Mouse (Mus musculus): ENCODE measurements around the gene Edn1. TPM values are rescaled to one million over a fixed set of nuclear protein-coding genes. Genes with fewer than 3 reads are reported as not detected.

The Edn1 gene
- polyA plus RNA-seq, 1 experiment from 2014 or later = 152 TPM

DNA sequence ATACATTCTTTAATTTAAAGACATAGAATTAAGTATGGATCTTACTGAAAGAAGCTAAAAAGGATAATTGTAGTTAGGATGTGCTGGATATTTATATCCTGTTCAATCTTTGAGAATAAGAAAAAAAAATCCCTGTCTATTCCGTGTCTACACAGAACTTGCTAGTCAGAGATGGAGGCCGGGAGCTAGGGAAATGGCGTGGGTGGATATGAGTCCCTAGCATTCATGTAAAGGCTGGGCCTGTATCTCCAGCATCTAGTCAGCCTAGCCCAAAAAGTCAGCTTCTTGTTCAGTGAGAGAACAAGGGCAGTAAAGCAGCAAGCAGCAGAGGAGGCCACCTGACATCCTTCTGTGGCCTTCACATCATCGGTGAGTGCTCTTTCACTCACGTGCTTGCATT, 8.7 kb upstream of the Edn1 start:
- CTCF ChIA-PET = no interaction called here
- no peak for TF ChIP-seq CTCF (IDR thresholded peaks at IDR 0.05)
- POLR2A ChIA-PET = no interaction called here
- in situ Hi-C loops (cut with MboI; ENCODE audit: low pct_unique_long_range_greater_than_20kb) = loop anchor here (25.0 kb wide), 1 partner anchor 520 kb away; no protein-coding TSS in a partner anchor
- H3K27me3 ChIP-seq = no peaks in the 10 kb centered on the region
- DNase-seq (ENCODE audit: low read depth, low spot score) (no peak), ATAC-seq (no peak)

DNA sequence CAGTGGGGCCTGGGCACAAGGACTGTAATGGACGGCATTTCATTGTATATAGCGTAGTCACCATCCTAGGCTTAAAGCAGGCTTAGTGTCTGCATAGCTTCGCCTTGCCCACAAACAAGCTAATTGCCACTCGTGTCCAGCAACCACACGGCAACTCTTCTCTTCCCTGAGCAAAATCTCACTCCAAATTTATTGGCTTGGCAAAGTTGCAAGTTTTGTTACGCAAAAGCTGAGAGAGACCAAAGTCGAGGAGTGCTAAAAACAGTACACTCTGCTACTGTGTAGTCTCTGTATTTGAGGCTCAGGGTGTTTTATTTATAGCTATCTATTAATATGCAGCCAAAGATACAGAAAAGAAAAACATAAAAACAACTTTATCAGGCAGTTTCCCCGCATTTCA, 3.0 kb upstream of the Edn1 start:
- DNase-seq (ENCODE audit: low read depth, low spot score) (no peak), ATAC-seq (no peak)
- ChIA-PET CTCF (interaction anchor here (0.6 to 2.8 kb wide), 4 partner anchors 10 to 659 kb away, joined by 3 to 8 read pairs (median 5); no protein-coding TSS in a partner anchor), POLR2A (interaction anchor here (1.1 kb wide), 1 partner anchor 593 kb away, joined by 3 read pairs; no protein-coding TSS in a partner anchor)
- no peaks in the 10 kb centered on the region for H3K27me3 ChIP-seq
- in situ Hi-C loops (cut with MboI; ENCODE audit: low pct_unique_long_range_greater_than_20kb) = loop anchor here (5.0 to 25.0 kb wide), 2 partner anchors 111 to 514 kb away; no protein-coding TSS in a partner anchor
- TF ChIP-seq CTCF (IDR thresholded peaks at IDR 0.05) = no peak

DNA sequence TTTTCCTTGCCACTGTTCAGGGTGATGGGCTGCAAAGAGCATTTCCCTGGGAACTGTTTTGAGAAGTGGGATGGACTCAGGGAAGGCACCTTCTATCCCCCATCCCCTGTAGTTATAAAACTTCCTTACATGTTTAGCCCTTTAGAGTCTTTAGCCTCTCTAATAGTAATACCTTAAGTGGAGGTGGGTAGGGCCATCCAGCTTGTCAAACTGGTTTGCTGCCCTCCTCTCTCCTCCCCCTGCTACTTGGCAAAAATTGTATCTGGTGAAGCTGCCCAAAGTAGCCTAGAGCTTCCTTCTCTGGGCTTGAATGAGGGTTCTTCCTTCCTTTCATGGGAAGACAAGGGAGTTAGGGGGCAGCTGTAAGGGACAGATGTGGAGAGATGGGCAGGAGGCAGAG, 2.5 kb upstream of the Edn1 start:
- ChIA-PET CTCF (interaction anchor here (0.6 to 2.8 kb wide), 4 partner anchors 11 to 128 kb away, joined by 3 to 8 read pairs (median 5); no protein-coding TSS in a partner anchor), POLR2A (interaction anchor here (1.1 kb wide), 1 partner anchor 594 kb away, joined by 3 read pairs; no protein-coding TSS in a partner anchor)
- H3K27me3 ChIP-seq = no peaks in the 10 kb centered on the region
- no peak for ATAC-seq
- in situ Hi-C loops (cut with MboI; ENCODE audit: low pct_unique_long_range_greater_than_20kb) = loop anchor here (5.0 to 25.0 kb wide), 2 partner anchors 111 to 514 kb away; no protein-coding TSS in a partner anchor
- DNase-seq (ENCODE audit: low read depth, low spot score) = no peak
- no peak for TF ChIP-seq CTCF (IDR thresholded peaks at IDR 0.05)

DNA sequence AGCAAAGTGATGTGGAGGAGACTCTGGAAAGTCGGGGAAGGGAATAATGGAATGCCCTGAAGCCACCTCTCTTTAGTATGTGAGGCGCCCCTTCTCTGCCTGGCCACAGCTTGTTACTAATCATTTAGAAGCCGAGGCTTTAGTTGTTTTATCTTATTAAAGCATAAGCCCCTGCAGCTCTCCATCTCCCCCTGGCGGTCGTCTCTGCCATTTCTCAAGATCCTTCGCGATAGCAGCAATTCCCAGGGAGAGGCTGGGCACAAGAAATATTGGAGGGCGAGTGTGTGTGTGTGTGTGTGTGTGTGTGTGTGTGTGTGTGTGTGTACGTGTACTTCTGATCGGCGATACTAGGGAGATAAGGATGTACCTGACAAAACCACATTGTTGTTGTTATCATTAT, 709 bp upstream of the Edn1 start:
- TF ChIP-seq CTCF (IDR thresholded peaks at IDR 0.05) = peak; percentile 91
- DNase-seq (ENCODE audit: low read depth, low spot score) (no peak), ATAC-seq (no peak)
- no peaks in the 10 kb centered on the region for H3K27me3 ChIP-seq
- in situ Hi-C loops (cut with MboI; ENCODE audit: low pct_unique_long_range_greater_than_20kb) = loop anchor here (5.0 to 10.0 kb wide), 3 partner anchors 254 to 653 kb away; no protein-coding TSS in a partner anchor
- ChIA-PET CTCF (interaction anchor here (0.8 to 4.8 kb wide), 12 partner anchors 12 to 618 kb away, joined by 3 to 19 read pairs (median 5); no protein-coding TSS in a partner anchor), POLR2A (interaction anchor here (0.8 to 3.0 kb wide), 6 partner anchors 46 to 1306 kb away, joined by 5 to 12 read pairs (median 6); no protein-coding TSS in a partner anchor)

DNA sequence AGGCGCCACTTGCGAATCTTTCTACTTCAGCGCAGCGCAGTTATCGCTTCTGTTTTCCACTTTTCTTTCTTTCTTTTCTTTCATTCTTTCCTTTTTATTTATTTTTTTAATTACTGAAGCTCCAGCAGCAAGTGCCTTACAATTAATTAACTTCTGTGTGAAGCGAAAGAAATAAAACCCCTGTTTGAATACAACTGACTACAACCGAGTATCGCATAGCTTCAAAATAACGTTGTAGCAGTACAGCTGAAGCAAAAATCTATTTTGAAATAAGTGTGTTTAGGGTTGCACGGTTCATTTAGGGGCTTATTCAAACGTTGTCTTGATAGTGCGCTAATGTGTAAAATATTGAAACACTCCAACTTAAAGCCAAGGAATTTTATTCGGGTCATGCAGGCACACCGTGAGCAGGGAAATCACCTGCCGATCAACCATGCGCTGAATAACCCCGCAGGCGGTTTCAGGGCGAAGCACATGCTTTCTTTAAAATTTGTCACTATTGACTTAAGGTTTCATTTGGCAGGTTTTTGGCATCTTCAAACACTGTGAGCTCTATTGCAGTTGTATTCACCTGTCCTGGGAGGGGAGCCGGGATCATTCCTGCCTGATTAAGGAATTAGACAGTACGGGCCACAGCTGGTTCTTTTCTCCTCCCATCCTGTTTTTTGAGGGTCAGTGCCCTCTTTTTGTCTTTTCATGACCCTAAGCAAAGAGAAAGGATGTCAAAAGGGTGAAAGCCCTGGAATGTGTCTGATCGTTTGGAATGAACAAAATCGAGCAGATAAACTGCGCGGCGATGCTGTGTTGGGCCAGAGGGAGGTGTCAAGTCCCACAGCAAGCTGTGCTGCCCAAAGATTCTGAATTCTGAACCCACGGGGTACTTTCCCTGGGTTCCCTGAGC, 935 bp downstream of the Edn1 start:
- in situ Hi-C loops (cut with MboI; ENCODE audit: low pct_unique_long_range_greater_than_20kb) = loop anchor here (5.0 to 10.0 kb wide), 3 partner anchors 253 to 655 kb away; no protein-coding TSS in a partner anchor
- CTCF ChIA-PET = interaction anchor here (0.9 to 4.8 kb wide), 8 partner anchors 17 to 288 kb away, joined by 3 to 19 read pairs (median 4); no protein-coding TSS in a partner anchor
- POLR2A ChIA-PET = interaction anchor here (0.7 to 3.1 kb wide), 27 partner anchors 8 to 658 kb away, joined by 3 to 15 read pairs (median 4); no protein-coding TSS in a partner anchor
- peak; percentile 79 for TF ChIP-seq CTCF (IDR thresholded peaks at IDR 0.05)
- ATAC-seq (no peak), DNase-seq (ENCODE audit: low read depth, low spot score) (no peak)
- H3K27me3 ChIP-seq = no peaks in the 10 kb centered on the region

DNA sequence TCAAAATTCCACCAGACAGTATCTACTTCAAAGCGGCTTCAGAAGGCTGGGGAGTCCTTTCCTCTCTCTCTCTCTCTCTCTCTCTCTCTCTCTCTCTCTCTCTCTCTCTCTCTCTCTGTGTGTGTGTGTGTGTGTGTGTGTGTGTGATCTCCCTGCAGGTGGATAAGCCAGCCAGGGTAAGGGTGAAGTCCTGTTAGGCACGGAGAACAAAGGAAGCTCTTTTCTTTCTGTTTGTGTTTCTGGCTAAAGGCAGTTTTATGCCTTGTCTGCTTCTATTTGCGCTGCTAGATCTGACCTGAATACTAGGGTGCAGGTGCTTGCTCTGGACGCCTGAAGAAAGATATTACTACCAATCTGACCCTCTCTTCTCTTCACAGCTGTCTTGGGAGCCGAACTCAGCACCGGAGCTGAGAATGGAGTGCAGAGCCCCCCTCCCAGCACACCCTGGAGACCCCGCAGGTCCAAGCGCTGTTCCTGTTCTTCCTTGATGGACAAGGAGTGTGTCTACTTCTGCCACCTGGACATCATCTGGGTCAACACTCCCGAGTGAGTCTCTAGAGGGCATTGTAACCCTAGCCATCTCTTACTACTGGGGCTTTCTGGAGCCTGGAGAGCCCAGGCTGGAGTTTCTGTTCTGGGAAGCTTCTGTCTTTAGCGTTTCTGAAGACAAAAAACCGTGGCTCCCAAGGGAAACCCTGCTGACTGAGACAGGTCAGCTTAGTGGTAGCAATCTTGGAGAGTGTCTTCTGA, 2.1 kb downstream of the Edn1 start:
- in situ Hi-C loops (cut with MboI; ENCODE audit: low pct_unique_long_range_greater_than_20kb) = loop anchor here (5.0 to 10.0 kb wide), 3 partner anchors 251 to 656 kb away; no protein-coding TSS in a partner anchor
- CTCF ChIA-PET = interaction anchor here (1.0 to 4.8 kb wide), 4 partner anchors 100 to 284 kb away, joined by 3 to 19 read pairs (median 4); no protein-coding TSS in a partner anchor
- DNase-seq (ENCODE audit: low read depth, low spot score) = no peak
- POLR2A ChIA-PET = interaction anchor here (0.6 to 3.1 kb wide), 19 partner anchors 25 to 638 kb away, joined by 3 to 17 read pairs (median 5); partner anchors contain the start of gene Hivep1
- no peak for ATAC-seq
- H3K27me3 ChIP-seq = no peaks in the 10 kb centered on the region
- peak; percentile 73 for TF ChIP-seq CTCF (IDR thresholded peaks at IDR 0.05)

DNA sequence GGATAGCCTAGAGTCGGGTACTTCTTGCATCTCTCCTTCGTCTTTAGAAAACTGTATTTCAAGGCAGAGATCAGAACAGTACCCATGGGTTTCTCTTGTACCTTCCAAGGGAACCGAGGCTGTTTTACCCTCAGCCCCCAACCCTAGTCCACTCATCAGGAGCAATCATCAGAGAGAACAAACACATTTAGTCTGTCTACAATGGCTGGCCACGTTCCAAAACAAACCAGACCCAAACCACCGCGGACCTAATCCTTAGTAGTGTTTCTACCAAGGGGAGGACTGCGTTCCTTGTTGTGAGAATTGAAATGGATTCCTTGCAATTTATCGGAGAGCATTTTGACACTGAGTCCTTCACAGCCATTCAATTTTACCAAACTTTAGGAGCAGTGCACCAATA, 2.9 kb downstream of the Edn1 start:
- POLR2A ChIA-PET = interaction anchor here (1.0 to 3.1 kb wide), 11 partner anchors 25 to 615 kb away, joined by 3 to 17 read pairs (median 6); partner anchors contain the start of gene Hivep1
- no peak for TF ChIP-seq CTCF (IDR thresholded peaks at IDR 0.05)
- ATAC-seq (no peak), DNase-seq (ENCODE audit: low read depth, low spot score) (peak; percentile 31)
- H3K27me3 ChIP-seq = no peaks in the 10 kb centered on the region
- CTCF ChIA-PET = interaction anchor here (1.7 kb wide), 1 partner anchor 271 kb away, joined by 4 read pairs; no protein-coding TSS in a partner anchor
- in situ Hi-C loops (cut with MboI; ENCODE audit: low pct_unique_long_range_greater_than_20kb) = loop anchor here (5.0 to 10.0 kb wide), 3 partner anchors 251 to 657 kb away; no protein-coding TSS in a partner anchor

DNA sequence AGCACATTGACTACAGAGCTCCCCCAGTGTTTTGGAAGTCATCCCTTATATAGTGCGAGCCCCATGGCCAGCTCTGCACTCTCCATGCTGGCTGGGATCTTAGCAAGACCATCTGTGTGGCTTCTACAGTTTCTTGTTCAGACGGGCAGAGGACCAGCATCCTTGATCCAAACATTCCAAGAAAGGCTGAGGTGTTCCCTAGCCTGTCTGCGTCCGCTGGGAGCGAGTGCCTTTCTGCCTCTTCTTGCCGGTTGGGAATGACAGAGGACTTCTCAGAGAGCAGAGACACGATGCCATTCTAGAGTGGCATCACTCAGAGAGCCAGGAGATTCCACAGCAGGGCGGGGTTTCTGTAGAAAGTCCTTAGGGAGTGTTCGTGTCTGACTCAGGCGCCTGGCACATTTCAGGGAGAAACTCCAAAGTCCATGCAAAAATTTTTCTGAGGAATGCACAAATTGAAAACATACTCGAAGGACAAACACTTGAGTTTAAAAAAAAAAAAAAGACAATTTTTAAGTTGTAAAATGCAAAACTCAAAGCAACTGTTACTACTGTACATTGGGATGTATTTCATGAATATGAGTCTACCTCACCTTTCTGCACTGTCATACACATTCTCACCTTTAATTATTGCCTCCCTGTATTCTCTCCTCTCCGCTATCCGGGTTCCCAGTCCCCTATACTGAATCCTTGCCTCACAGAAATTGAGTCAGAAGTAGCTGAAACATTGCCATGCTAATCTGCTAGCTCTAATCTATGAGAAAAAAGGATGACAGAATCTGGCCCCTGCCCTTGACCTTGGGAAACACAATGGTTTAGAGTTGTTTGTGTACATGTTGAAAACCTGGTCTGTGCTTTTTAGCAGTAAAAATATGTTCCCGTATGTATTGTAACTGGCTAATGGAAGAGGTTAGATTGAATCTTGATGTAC, 5.9 kb downstream of the Edn1 start:
- in situ Hi-C loops (cut with MboI; ENCODE audit: low pct_unique_long_range_greater_than_20kb) = loop anchor here (5.0 to 10.0 kb wide), 3 partner anchors 40 to 248 kb away; no protein-coding TSS in a partner anchor
- POLR2A ChIA-PET = interaction anchor here (0.5 to 2.2 kb wide), 4 partner anchors 22 to 279 kb away, joined by 3 to 6 read pairs (median 4); no protein-coding TSS in a partner anchor
- DNase-seq (ENCODE audit: low read depth, low spot score) = no peak

More for the DNA sequence above, 5.9 kb downstream of the Edn1 start:
- no peak for ATAC-seq
- no peaks in the 10 kb centered on the region for H3K27me3 ChIP-seq
- CTCF ChIA-PET = no interaction called here
- TF ChIP-seq CTCF (IDR thresholded peaks at IDR 0.05) = no peak
